Mouse (Mus musculus): ENCODE measurements around the gene Vps41.

DNA sequence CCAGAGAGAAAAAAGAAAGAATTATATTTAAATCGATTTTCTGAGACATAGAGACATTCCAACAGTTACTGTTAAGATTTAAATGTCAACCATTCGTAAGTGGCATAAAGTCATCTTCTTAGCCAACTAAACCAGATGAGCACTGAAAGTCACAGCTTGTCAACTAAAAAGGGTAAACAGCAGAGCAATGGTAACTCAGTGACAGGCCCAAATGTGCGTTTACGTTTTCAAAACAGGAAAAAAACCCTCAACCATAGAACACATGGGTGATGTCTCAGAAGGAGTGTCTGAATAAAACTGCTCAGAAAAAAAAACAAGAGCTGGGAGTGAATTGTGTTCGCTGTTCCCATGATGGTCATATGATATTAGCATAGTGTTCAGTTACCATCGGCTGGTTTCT, 186.5 kb downstream of the Vps41 start:
- TF ChIP-seq CTCF (IDR thresholded peaks at IDR 0.05), result no peak
- no peak for TF ChIP-seq EP300 (IDR thresholded peaks at IDR 0.05)

All from lung, postnatal 0 days (tissue).